Mouse (Mus musculus) MEL (cell line): ENCODE results near the gene Kcna5. TPM values are rescaled to one million over a fixed set of nuclear protein-coding genes. Genes with fewer than 3 reads are reported as not detected.

ENCODE experiments used
- DNase-seq: peaks from one replicate; pipeline ENCODE4 v3.0.0; 2011; ENCODE audit warnings: low read depth, low spot score
- H3K27ac ChIP-seq: 2 replicates; pipeline ENCODE4 v1.5.1; 2012; ENCODE audit warnings: low read depth, mild to moderate bottlenecking, control low read depth, low read length, moderate library complexity; ENCODE audit not compliant: control insufficient read depth
- H3K27me3 ChIP-seq, 2 experiments: fragments of 150-350 bp in 1 of 2; sonication (generic) in 1 of 2; 2 replicates each; pipeline ENCODE4 v1.6.1; 2012; ENCODE audit warnings: low read length in 2 of 2, mild to moderate bottlenecking in 2 of 2, improper control_type of control experiment in 1 of 2, moderate library complexity in 1 of 2; ENCODE audit not compliant: insufficient read depth in 2 of 2, control insufficient read depth in 1 of 2
- H3K36me3 ChIP-seq, 2 experiments: 2 replicates each; pipeline ENCODE4 v1.6.1; 2012 to 2014; ENCODE audit warnings: low read length in 2 of 2, improper control_type of control experiment in 1 of 2, inconsistent platforms in 1 of 2, mild to moderate bottlenecking in 1 of 2; ENCODE audit not compliant: insufficient read depth in 2 of 2, control insufficient read depth in 1 of 2
- H3K4me1 ChIP-seq, 2 experiments: fragments of 150-350 bp in 1 of 2; sonication (generic) in 1 of 2; 2 replicates each; pipeline ENCODE4 v1.6.1; 2012; ENCODE audit warnings: low read length in 2 of 2, improper control_type of control experiment in 1 of 2, mild to moderate bottlenecking in 1 of 2; ENCODE audit not compliant: insufficient read depth in 2 of 2, control insufficient read depth in 1 of 2
- H3K4me3 ChIP-seq, 2 experiments: fragments of 150-350 bp in 1 of 2; sonication (generic) in 1 of 2; 2 replicates each; pipeline ENCODE4 v1.5.1; 2012; ENCODE audit warnings: low read depth in 2 of 2, low read length in 2 of 2, mild to moderate bottlenecking in 2 of 2, moderate library complexity in 2 of 2, control low read depth in 1 of 2, improper control_type of control experiment in 1 of 2; ENCODE audit not compliant: control insufficient read depth in 1 of 2, insufficient read depth in 1 of 2
- H3K79me2 ChIP-seq: 2 replicates; pipeline ENCODE4 v1.6.1; 2012; ENCODE audit warnings: mild to moderate bottlenecking, low read length, moderate library complexity; ENCODE audit not compliant: control insufficient read depth, poor library complexity, insufficient read depth
- H3K9ac ChIP-seq: 2 replicates; pipeline ENCODE4 v1.6.1; 2012; ENCODE audit warnings: low read depth, mild to moderate bottlenecking, control low read depth, low read length, moderate library complexity; ENCODE audit not compliant: control insufficient read depth, poor library complexity, severe bottlenecking
- H3K9me3 ChIP-seq: fragments of 150-350 bp; sonication (generic); replicated peaks from 2 replicates; pipeline ENCODE4 v1.6.1; 2012; ENCODE audit warnings: mild to moderate bottlenecking, low read length, improper control_type of control experiment, moderate library complexity; ENCODE audit not compliant: insufficient read depth
- CHD1 ChIP-seq: IDR thresholded peaks from 2 replicates; pipeline ENCODE4 v1.6.1; 2012; ENCODE audit warnings: low read depth, mild to moderate bottlenecking, inconsistent platforms, low read length, improper control_type of control experiment
- CHD2 ChIP-seq: IDR thresholded peaks from 2 replicates; pipeline ENCODE4 v1.6.1; 2011; ENCODE audit warnings: low read length, improper control_type of control experiment
- CTCF ChIP-seq, 3 experiments: IDR thresholded peaks in 2 of 3; conservative IDR thresholded peaks in 1 of 3; 2 replicates each; pipeline ENCODE4 v1.5.1; 2011 to 2012; ENCODE audit warnings: low read length in 3 of 3, low read depth in 2 of 3, mild to moderate bottlenecking in 2 of 3, improper control_type of control experiment in 1 of 3, inconsistent platforms in 1 of 3, mixed read lengths in 1 of 3, moderate library complexity in 1 of 3; ENCODE audit not compliant: control insufficient read depth in 1 of 3, insufficient read depth in 1 of 3, poor library complexity in 1 of 3, severe bottlenecking in 1 of 3
- ELF1 ChIP-seq: IDR thresholded peaks from 2 replicates; pipeline ENCODE4 v1.6.1; 2014; ENCODE audit warnings: low read depth, mild to moderate bottlenecking, inconsistent platforms, low read length, improper control_type of control experiment, moderate library complexity
- EP300 ChIP-seq, 2 experiments: IDR thresholded peaks; 2 replicates each; pipeline ENCODE4 v1.6.1; 2011; ENCODE audit warnings: improper control_type of control experiment in 2 of 2, low read length in 2 of 2, low read depth in 1 of 2, mild to moderate bottlenecking in 1 of 2
- GABPA ChIP-seq: IDR thresholded peaks from 2 replicates; pipeline ENCODE4 v1.6.1; 2012; ENCODE audit warnings: low read depth, mild to moderate bottlenecking, inconsistent platforms, low read length, improper control_type of control experiment, moderate library complexity
- HCFC1 ChIP-seq: IDR thresholded peaks from 2 replicates; pipeline ENCODE4 v1.6.1; 2012; ENCODE audit warnings: low read depth, mild to moderate bottlenecking, inconsistent platforms, low read length, improper control_type of control experiment, moderate library complexity
- MAFK ChIP-seq: IDR thresholded peaks from 2 replicates; pipeline ENCODE4 v1.6.1; 2011; ENCODE audit warnings: low read depth, mild to moderate bottlenecking, low read length, improper control_type of control experiment, borderline replicate concordance
- MAX ChIP-seq: IDR thresholded peaks from 2 replicates; pipeline ENCODE4 v1.6.1; 2011; ENCODE audit warnings: low read length, improper control_type of control experiment
- MAZ ChIP-seq: IDR thresholded peaks from 2 replicates; pipeline ENCODE4 v1.6.1; 2012; ENCODE audit warnings: low read depth, mild to moderate bottlenecking, inconsistent platforms, low read length, improper control_type of control experiment
- MEF2A ChIP-seq: IDR thresholded peaks from 2 replicates; pipeline ENCODE4 v1.6.1; 2014; ENCODE audit warnings: low read depth, mild to moderate bottlenecking, inconsistent platforms, low read length, improper control_type of control experiment; ENCODE audit not compliant: poor library complexity, insufficient replicate concordance, severe bottlenecking; ENCODE audit errors: extremely low read depth
- MXI1 ChIP-seq: IDR thresholded peaks from 2 replicates; pipeline ENCODE4 v1.6.1; 2011; ENCODE audit warnings: mild to moderate bottlenecking, low read depth, low read length, improper control_type of control experiment
- MYB ChIP-seq: IDR thresholded peaks from 2 replicates; pipeline ENCODE4 v1.6.1; 2011; ENCODE audit warnings: mild to moderate bottlenecking, low read depth, low read length, improper control_type of control experiment
- NELFE ChIP-seq: IDR thresholded peaks from 2 replicates; pipeline ENCODE4 v1.6.1; 2011; ENCODE audit warnings: low read depth, low read length, improper control_type of control experiment
- NRF1 ChIP-seq: IDR thresholded peaks from 2 replicates; pipeline ENCODE4 v1.6.1; 2014; ENCODE audit warnings: low read depth, mild to moderate bottlenecking, inconsistent platforms, low read length, improper control_type of control experiment, moderate library complexity; ENCODE audit not compliant: poor library complexity, insufficient read depth, severe bottlenecking
- POLR2AphosphoS2 ChIP-seq: IDR thresholded peaks from 2 replicates; pipeline ENCODE4 v1.6.1; 2011; ENCODE audit warnings: low read length, improper control_type of control experiment
- RAD21 ChIP-seq: IDR thresholded peaks from 2 replicates; pipeline ENCODE4 v1.6.1; 2011; ENCODE audit warnings: mild to moderate bottlenecking, low read depth, low read length, improper control_type of control experiment
- SIN3A ChIP-seq: IDR thresholded peaks from 2 replicates; pipeline ENCODE4 v1.6.1; 2012; ENCODE audit warnings: low read length, improper control_type of control experiment, inconsistent platforms
- SMC3 ChIP-seq: IDR thresholded peaks from 2 replicates; pipeline ENCODE4 v1.6.1; 2011; ENCODE audit warnings: low read depth, low read length, improper control_type of control experiment
- UBTF ChIP-seq: IDR thresholded peaks from 2 replicates; pipeline ENCODE4 v1.6.1; 2012; ENCODE audit warnings: low read depth, mild to moderate bottlenecking, inconsistent platforms, low read length, improper control_type of control experiment, moderate library complexity, borderline replicate concordance; ENCODE audit not compliant: insufficient read depth
- USF1 ChIP-seq: IDR thresholded peaks from 2 replicates; pipeline ENCODE4 v1.6.1; 2014; ENCODE audit warnings: low read depth, mild to moderate bottlenecking, inconsistent platforms, low read length, improper control_type of control experiment, moderate library complexity
- ZKSCAN1 ChIP-seq: IDR thresholded peaks from 2 replicates; pipeline ENCODE4 v1.6.1; 2012; ENCODE audit warnings: low read depth, mild to moderate bottlenecking, inconsistent platforms, low read length, improper control_type of control experiment, moderate library complexity
- polyA plus RNA-seq, 2 experiments: library from polyadenylated mRNA; stranded (reverse) in 1 of 2; unstranded in 1 of 2; fragments of >175 nt in 1 of 2; fragments of >200 nt in 1 of 2; gene quantifications; 2 replicates each; pipeline versions ENCODE4 v1.2.1 to v1.2.4; 2012; ENCODE audit warnings: low replicate concordance in 2 of 2, low read depth in 1 of 2; ENCODE audit not compliant: insufficient read length in 2 of 2, insufficient read depth in 1 of 2, missing spikeins in 1 of 2
- total RNA-seq: library from RNA; depleted of rRNA; stranded (reverse); fragments of 300-350 nt; gene quantifications from 2 replicates; pipeline ENCODE4 v1.2.3, GENCODE M21; 2012

Gene Kcna5
- total and polyA plus RNA-seq, 3 experiments, result not detected

GRCm38 (mm10) chr6:126558276-126558675 is 23.1 kb upstream of the Kcna5 start:
- TF ChIP-seq ZKSCAN1, result no peak
- no peak for TF ChIP-seq MAFK
- no peak for TF ChIP-seq UBTF
- TF ChIP-seq MEF2A, result no peak
- TF ChIP-seq USF1, result no peak
- TF ChIP-seq NRF1, result no peak
- no peak for TF ChIP-seq MAX
- H3K79me2 ChIP-seq, result no peaks in the 10 kb centered on the region
- no peak overlapping the region for H3K27ac ChIP-seq
- DNase-seq, result no peak
- H3K4me3 ChIP-seq, result no peak overlapping the region
- no peaks in the 10 kb centered on the region for H3K4me1 ChIP-seq
- H3K9ac ChIP-seq, result no peak overlapping the region
- H3K36me3 ChIP-seq, result no peaks in the 10 kb centered on the region
- no peaks in the 10 kb centered on the region for H3K27me3 ChIP-seq
- H3K9me3 ChIP-seq, result no peaks in the 10 kb centered on the region

GRCm38 (mm10) chr6:126553812-126554211 is 18.6 kb upstream of the Kcna5 start:
- TF ChIP-seq HCFC1 (no peak), MAFK (no peak), MAZ (no peak), ZKSCAN1 (no peak), CHD1 (no peak), SIN3A (no peak), MYB (no peak), MXI1 (no peak), USF1 (no peak)
- Histone ChIP-seq H3K36me3 (no peaks in the 10 kb centered on the region), H3K9me3 (no peaks in the 10 kb centered on the region), H3K4me3 (no peak overlapping the region), H3K4me1 (no peaks in the 10 kb centered on the region), H3K27me3 (no peaks in the 10 kb centered on the region), H3K79me2 (no peaks in the 10 kb centered on the region), H3K27ac (no peak overlapping the region), H3K9ac (no peak overlapping the region)
- no peak for DNase-seq

GRCm38 (mm10) chr6:126551862-126552395 is 16.7 kb upstream of the Kcna5 start:
- Histone ChIP-seq H3K9me3 (no peaks in the 10 kb centered on the region), H3K79me2 (no peaks in the 10 kb centered on the region), H3K27me3 (no peaks in the 10 kb centered on the region), H3K4me3 (no peak overlapping the region), H3K9ac (no peak overlapping the region), H3K4me1 (no peaks in the 10 kb centered on the region), H3K36me3 (no peaks in the 10 kb centered on the region), H3K27ac (no peak overlapping the region)
- DNase-seq, result peak; percentile 19
- TF ChIP-seq MAX (no peak), EP300 (IDR thresholded peaks at IDR 0.05; ENCODE audit: low read depth in 1 of 2, low read length in 2 of 2) (no peak), CHD2 (no peak), POLR2AphosphoS2 (no peak), ELF1 (no peak), ZKSCAN1 (no peak), NELFE (no peak), CHD1 (no peak), UBTF (no peak), CTCF (IDR thresholded peaks at IDR 0.05 in 2 of 3, conservative IDR thresholded peaks at IDR 0.05 in 1 of 3; ENCODE audit: control insufficient read depth in 1 of 3, insufficient read depth in 1 of 3, low read depth in 2 of 3, low read length in 3 of 3, poor library complexity in 1 of 3, severe bottlenecking in 1 of 3) (peak; percentile 43 to 73 (median 63)), SMC3 (peak; percentile 30), GABPA (no peak), RAD21 (peak; percentile 21), SIN3A (no peak)
